Mouse (Mus musculus): ENCODE data around the gene Mtfp1. TPM values are rescaled to one million over a fixed set of nuclear protein-coding genes. Genes with fewer than 3 reads are reported as not detected.
A peak's percentile ranks its signal among the peaks of the same experiment; 100 is the strongest.

Gene Mtfp1
- total RNA-seq (2014; rRNA removed) (14.8 and 20.4 TPM in 2 replicates), polyA plus RNA-seq (2015; fragmentation: Nextera tagmentation; extraction: Ambion mirVana) (17.7 TPM in 2 replicates)

- Histone ChIP-seq H3K9me3 (ENCODE audit: low read length) (no peaks in the 10 kb centered on the region), H3K27me3 (ENCODE audit: insufficient read depth, low read length) (no peaks in the 10 kb centered on the region), H3K27ac (peak within 1 kb of the TSS; percentile 62), H3K4me2 (ENCODE audit: low read depth, low read length) (peak within 1 kb of the TSS; percentile 72), H3K4me1 (ENCODE audit: insufficient read depth, low read length) (peaks cover 14% of the 10 kb centered on the region; the same call in 1 of the 2 replicates), H3K9ac (replicated peaks; ENCODE audit: low read length) (peak within 1 kb of the TSS; percentile 37), H3K4me3 (ENCODE audit: low read length) (peak within 1 kb of the TSS; percentile 44), H3K36me3 (ENCODE audit: insufficient read depth, low read length) (peaks cover 9% of the 10 kb centered on the region; the same call in 1 of the 2 replicates)
- no peak; the same call in 1 of the 2 replicates for TF ChIP-seq CTCF (IDR thresholded peaks at IDR 0.05; ENCODE audit: low read depth)
- DNase-seq (ENCODE audit: low spot score) (peak; percentile 80), ATAC-seq (no peak)
- 7% methylated on average over 34 of the region's 34 CpGs for WGBS
Measured at GRCm38 (mm10) chr11:4095171-4096053, at the start of gene Mtfp1. Mtfp1 (minus strand) TSS chr11:4095445.

- Histone ChIP-seq H3K4me3 (ENCODE audit: low read length) (no peak overlapping the region), H3K4me1 (ENCODE audit: insufficient read depth, low read length) (no peaks in the 10 kb centered on the region), H3K27ac (peak overlapping the region; percentile 69), H3K27me3 (ENCODE audit: insufficient read depth, low read length) (no peaks in the 10 kb centered on the region), H3K9me3 (ENCODE audit: low read length) (no peaks in the 10 kb centered on the region), H3K9ac (replicated peaks; ENCODE audit: low read length) (no peak overlapping the region), H3K36me3 (ENCODE audit: insufficient read depth, low read length) (peaks cover 45% of the 10 kb centered on the region), H3K4me2 (ENCODE audit: low read depth, low read length) (no peak overlapping the region)
- ATAC-seq (peak; percentile 85), DNase-seq (ENCODE audit: low spot score) (peak; percentile 83)
- WGBS, result 63% methylated on average over 21 of the region's 21 CpGs
- TF ChIP-seq CTCF (IDR thresholded peaks at IDR 0.05; ENCODE audit: low read depth), result no peak
Measured at GRCm38 (mm10) chr11:4143281-4144062, 48.2 kb upstream of the Mtfp1 start.

GRCm38 (mm10) chr11:4142352-4142751 lies 47.1 kb upstream of the Mtfp1 start:
- Histone ChIP-seq H3K27me3 (ENCODE audit: insufficient read depth, low read length) (no peaks in the 10 kb centered on the region), H3K9me3 (ENCODE audit: low read length) (no peaks in the 10 kb centered on the region), H3K36me3 (ENCODE audit: insufficient read depth, low read length) (peaks cover 52% of the 10 kb centered on the region), H3K4me3 (ENCODE audit: low read length) (no peak overlapping the region), H3K9ac (replicated peaks; ENCODE audit: low read length) (no peak overlapping the region), H3K27ac (no peak overlapping the region), H3K4me1 (ENCODE audit: insufficient read depth, low read length) (no peaks in the 10 kb centered on the region), H3K4me2 (ENCODE audit: low read depth, low read length) (no peak overlapping the region)
- ATAC-seq (no peak), DNase-seq (ENCODE audit: low spot score) (no peak)
- no peak for TF ChIP-seq CTCF (IDR thresholded peaks at IDR 0.05; ENCODE audit: low read depth)
- 89% methylated on average over 4 of the region's 4 CpGs for WGBS

GRCm38 (mm10) chr11:4141505-4141904 lies 46.3 kb upstream of the Mtfp1 start:
- DNase-seq (ENCODE audit: low spot score), result no peak
- Histone ChIP-seq H3K36me3 (ENCODE audit: insufficient read depth, low read length) (peaks cover 52% of the 10 kb centered on the region), H3K9ac (replicated peaks; ENCODE audit: low read length) (no peak overlapping the region), H3K4me1 (ENCODE audit: insufficient read depth, low read length) (peaks cover 5% of the 10 kb centered on the region), H3K27me3 (ENCODE audit: insufficient read depth, low read length) (no peaks in the 10 kb centered on the region), H3K4me2 (ENCODE audit: low read depth, low read length) (no peak overlapping the region), H3K9me3 (ENCODE audit: low read length) (no peaks in the 10 kb centered on the region), H3K27ac (no peak overlapping the region), H3K4me3 (ENCODE audit: low read length) (no peak overlapping the region)
- no peak for TF ChIP-seq CTCF (IDR thresholded peaks at IDR 0.05; ENCODE audit: low read depth)
- ATAC-seq, result no peak

GRCm38 (mm10) chr11:4138964-4139363 lies 43.7 kb upstream of the Mtfp1 start:
- H3K4me3 ChIP-seq (ENCODE audit: low read length), result no peak overlapping the region
- ATAC-seq (no peak), DNase-seq (ENCODE audit: low spot score) (no peak)
- no peaks in the 10 kb centered on the region for H3K27me3 ChIP-seq (ENCODE audit: insufficient read depth, low read length)
- 57% methylated on average over 2 of the region's 2 CpGs for WGBS
- no peak overlapping the region for H3K9ac ChIP-seq (replicated peaks; ENCODE audit: low read length)
- no peak overlapping the region for H3K27ac ChIP-seq
- H3K4me2 ChIP-seq (ENCODE audit: low read depth, low read length), result no peak overlapping the region
- no peak for TF ChIP-seq CTCF (IDR thresholded peaks at IDR 0.05; ENCODE audit: low read depth)
- peaks cover 14% of the 10 kb centered on the region for H3K4me1 ChIP-seq (ENCODE audit: insufficient read depth, low read length)
- peaks cover 49% of the 10 kb centered on the region for H3K36me3 ChIP-seq (ENCODE audit: insufficient read depth, low read length)
- H3K9me3 ChIP-seq (ENCODE audit: low read length), result no peaks in the 10 kb centered on the region

- H3K4me2 ChIP-seq (ENCODE audit: low read depth, low read length), result peak within 1 kb of the TSS; percentile 89
- DNase-seq (ENCODE audit: low spot score) (peak; percentile 97), ATAC-seq (peak; percentile 92)
- whole genome bisulfite sequencing, result 1% methylated on average over 63 of the region's 66 CpGs
- H3K4me1 ChIP-seq (ENCODE audit: insufficient read depth, low read length), result peaks cover 14% of the 10 kb centered on the region
- peak within 1 kb of the TSS; percentile 91 for H3K4me3 ChIP-seq (ENCODE audit: low read length)
- H3K36me3 ChIP-seq (ENCODE audit: insufficient read depth, low read length), result peaks cover 17% of the 10 kb centered on the region
- peak within 1 kb of the TSS; percentile 98 for H3K9ac ChIP-seq (replicated peaks; ENCODE audit: low read length)
- no peaks in the 10 kb centered on the region for H3K9me3 ChIP-seq (ENCODE audit: low read length)
- no peaks in the 10 kb centered on the region for H3K27me3 ChIP-seq (ENCODE audit: insufficient read depth, low read length)
- TF ChIP-seq CTCF (IDR thresholded peaks at IDR 0.05; ENCODE audit: low read depth), result peak; percentile 77
- peak within 1 kb of the TSS; percentile 95 for H3K27ac ChIP-seq
Measured at GRCm38 (mm10) chr11:4134986-4135935, 40.0 kb upstream of the Mtfp1 start, which contains the start of gene Rnf215. Rnf215 (plus strand) TSS chr11:4135202.

All from hindbrain, postnatal 0 days (tissue).